Mouse (Mus musculus) kidney, embryonic 16.5 days (tissue): ENCODE results near the gene Adamts7. TPM values are rescaled to one million over a fixed set of nuclear protein-coding genes. Genes with fewer than 3 reads are reported as not detected.

Experiments
- ATAC-seq: fragments of 200-750 bp; cut with Nextera tagmentation; 2 replicates; pipeline ENCODE4 v1.8.0; 2017; ENCODE audit warnings: moderate TSS enrichment; ENCODE audit not compliant: low FRiP score, low TSS enrichment
- H3K27ac ChIP-seq: fragments of 300-500 bp; sonication (generic); 2 replicates; pipeline ENCODE4 v1.5.1; 2014; ENCODE audit warnings: low read length
- H3K27me3 ChIP-seq: fragments of 300-500 bp; sonication (generic); 2 replicates; pipeline ENCODE4 v1.6.1; 2014; ENCODE audit warnings: low read length, control low read depth, mixed read lengths; ENCODE audit not compliant: insufficient read depth
- H3K36me3 ChIP-seq: fragments of 300-500 bp; sonication (generic); 2 replicates; pipeline ENCODE4 v1.6.1; 2014; ENCODE audit warnings: low read length, control low read depth, mixed read lengths; ENCODE audit not compliant: insufficient read depth
- H3K4me1 ChIP-seq: fragments of 300-500 bp; sonication (generic); 2 replicates; pipeline ENCODE4 v1.6.1; 2014; ENCODE audit warnings: low read length, control low read depth, mixed read lengths; ENCODE audit not compliant: insufficient read depth
- H3K4me2 ChIP-seq: fragments of 300-500 bp; sonication (generic); replicated peaks from 2 replicates; pipeline ENCODE4 v1.6.1; 2014; ENCODE audit warnings: low read depth, low read length
- H3K4me3 ChIP-seq: fragments of 300-500 bp; sonication (generic); 2 replicates; pipeline ENCODE4 v1.5.1; 2014; ENCODE audit warnings: mild to moderate bottlenecking, low read length
- H3K9ac ChIP-seq: fragments of 300-500 bp; sonication (generic); replicated peaks from 2 replicates; pipeline ENCODE4 v1.6.1; 2014; ENCODE audit warnings: low read length
- H3K9me3 ChIP-seq: fragments of 300-500 bp; sonication (generic); 2 replicates; pipeline ENCODE4 v1.6.1; 2016; ENCODE audit warnings: low read length, control low read depth
- WGBS: fragments of 180-500 bp; shearing (Covaris S2); extraction: QIAGEN DNeasy Blood & Tissue Kit; methylation state at CpG from one replicate; pipeline ENCODE4 v1.1.7; 2014; 5-methylcytosine and 5-hydroxymethylcytosine counted together
- polyA plus RNA-seq: library from polyadenylated mRNA; unstranded; fragments of >200 nt; fragmentation: Nextera tagmentation; extraction: Ambion mirVana; gene quantifications from 2 replicates; pipeline ENCODE4 v1.2.1, GENCODE M21; 2015

The Adamts7 gene
- polyA plus RNA-seq, 1 experiment from 2014 or later: 17.5 TPM

GRCm38 (mm10) chr9:90124873-90125245 is 38.0 kb upstream of the Adamts7 start:
- no peak for ATAC-seq
- no peak overlapping the region for H3K4me3 ChIP-seq
- no peak overlapping the region for H3K4me2 ChIP-seq
- H3K9ac ChIP-seq: no peak overlapping the region
- no peak overlapping the region for H3K27ac ChIP-seq
- no peaks in the 10 kb centered on the region for H3K36me3 ChIP-seq
- H3K4me1 ChIP-seq: peaks cover 6% of the 10 kb centered on the region; the same call in 1 of the 2 replicates
- no peaks in the 10 kb centered on the region for H3K9me3 ChIP-seq
- WGBS: 49% methylated on average over 8 of the region's 8 CpGs
- H3K27me3 ChIP-seq: no peaks in the 10 kb centered on the region; the same call in 1 of the 2 replicates

- no peaks in the 10 kb centered on the region for H3K36me3 ChIP-seq
- 0 out of 2 replicates have a peak overlapping the region, but pooled peaks have one; percentile 31 for H3K9ac ChIP-seq
- no peaks in the 10 kb centered on the region; the same call in 1 of the 2 replicates for H3K27me3 ChIP-seq
- no peak overlapping the region for H3K27ac ChIP-seq
- H3K9me3 ChIP-seq: no peaks in the 10 kb centered on the region
- WGBS: 13% methylated on average over 7 of the region's 7 CpGs
- peak overlapping the region; percentile 59 for H3K4me2 ChIP-seq
- peaks cover 6% of the 10 kb centered on the region; the same call in 1 of the 2 replicates for H3K4me1 ChIP-seq
- no peak for ATAC-seq
- H3K4me3 ChIP-seq: peak overlapping the region; percentile 46
Measured at GRCm38 (mm10) chr9:90125416-90126099, 37.3 kb upstream of the Adamts7 start.

- ATAC-seq: peak; percentile 87; the same call in 1 of the 2 replicates
- no peaks in the 10 kb centered on the region for H3K36me3 ChIP-seq
- H3K4me2 ChIP-seq: peak overlapping the region; percentile 59
- H3K4me3 ChIP-seq: peak overlapping the region; percentile 46
- no peak overlapping the region for H3K27ac ChIP-seq
- H3K9me3 ChIP-seq: no peaks in the 10 kb centered on the region
- 0 out of 2 replicates have a peak overlapping the region, but pooled peaks have one; percentile 31 for H3K9ac ChIP-seq
- 2% methylated on average over 30 of the region's 30 CpGs for WGBS
- peaks cover 6% of the 10 kb centered on the region; the same call in 1 of the 2 replicates for H3K4me1 ChIP-seq
- no peaks in the 10 kb centered on the region; the same call in 1 of the 2 replicates for H3K27me3 ChIP-seq
Measured at GRCm38 (mm10) chr9:90126260-90127010, 36.4 kb upstream of the Adamts7 start.

DNA sequence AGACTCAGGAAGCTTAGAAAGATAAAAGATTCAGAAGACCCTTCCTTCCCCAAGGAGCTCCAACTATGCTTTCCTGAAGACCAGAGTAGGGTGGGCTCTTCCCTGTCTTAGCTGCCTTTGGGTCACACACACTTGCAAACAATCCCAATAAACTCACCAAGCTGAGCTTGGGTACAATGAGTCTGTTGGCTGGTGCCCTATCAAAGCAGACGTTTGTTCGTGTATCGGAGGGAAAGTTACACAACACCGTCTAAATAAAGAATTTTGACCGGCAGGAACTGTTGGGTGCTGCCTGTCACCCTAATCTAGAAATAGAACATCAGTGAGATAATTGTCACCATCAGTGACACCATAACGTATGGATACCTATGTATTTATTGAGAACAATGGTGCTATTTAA is 35.7 kb upstream of the Adamts7 start:
- Histone ChIP-seq H3K4me1 (peaks cover 6% of the 10 kb centered on the region; the same call in 1 of the 2 replicates), H3K27me3 (no peaks in the 10 kb centered on the region; the same call in 1 of the 2 replicates), H3K27ac (no peak overlapping the region), H3K36me3 (no peaks in the 10 kb centered on the region), H3K4me3 (no peak overlapping the region), H3K4me2 (0 out of 2 replicates have a peak overlapping the region, but pooled peaks have one; percentile 59), H3K9me3 (no peaks in the 10 kb centered on the region), H3K9ac (no peak overlapping the region)
- ATAC-seq: no peak
- WGBS: 57% methylated on average over 6 of the region's 6 CpGs

- no peak for ATAC-seq
- 78% methylated on average over 6 of the region's 6 CpGs for WGBS
- Histone ChIP-seq H3K9ac (no peak overlapping the region), H3K9me3 (0 out of 2 replicates have a peak, but pooled peaks cover 3% of the 10 kb centered on the region), H3K27me3 (no peaks in the 10 kb centered on the region; the same call in 1 of the 2 replicates), H3K4me2 (no peak overlapping the region), H3K4me1 (peaks cover 6% of the 10 kb centered on the region; the same call in 1 of the 2 replicates), H3K27ac (no peak overlapping the region), H3K36me3 (no peaks in the 10 kb centered on the region), H3K4me3 (no peak overlapping the region)
Measured at GRCm38 (mm10) chr9:90128636-90129201, 34.1 kb upstream of the Adamts7 start.

GRCm38 (mm10) chr9:90133562-90134355 is 29.1 kb upstream of the Adamts7 start:
- H3K4me1 ChIP-seq: no peaks in the 10 kb centered on the region
- no peak for ATAC-seq
- no peak overlapping the region for H3K27ac ChIP-seq
- no peaks in the 10 kb centered on the region for H3K27me3 ChIP-seq
- no peak overlapping the region for H3K4me2 ChIP-seq
- H3K9me3 ChIP-seq: 0 out of 2 replicates have a peak, but pooled peaks cover 3% of the 10 kb centered on the region
- H3K9ac ChIP-seq: no peak overlapping the region
- no peaks in the 10 kb centered on the region for H3K36me3 ChIP-seq
- H3K4me3 ChIP-seq: no peak overlapping the region
- 71% methylated on average over 7 of the region's 7 CpGs for WGBS

DNA sequence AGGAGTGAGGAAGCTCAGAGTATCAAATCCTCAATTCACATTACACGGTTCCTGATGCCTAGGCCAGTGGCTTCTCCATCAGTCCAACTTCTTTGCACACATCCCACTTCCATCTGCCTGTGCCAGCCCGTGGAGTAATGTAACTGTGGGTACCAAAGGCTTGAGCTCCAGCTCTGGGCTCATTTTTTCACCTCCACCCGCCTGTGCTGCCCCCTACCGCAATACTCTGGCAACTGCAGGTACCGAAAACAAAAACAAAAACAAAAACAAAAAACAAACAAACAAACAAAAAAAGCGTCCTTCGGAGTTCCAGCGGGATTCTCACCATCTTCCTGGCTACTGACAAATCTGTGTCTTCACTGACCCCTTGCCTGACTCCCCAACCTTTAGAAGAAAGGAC is 27.4 kb upstream of the Adamts7 start:
- H3K9ac ChIP-seq: no peak overlapping the region
- no peak overlapping the region for H3K4me2 ChIP-seq
- H3K27me3 ChIP-seq: no peaks in the 10 kb centered on the region
- H3K4me3 ChIP-seq: no peak overlapping the region
- no peaks in the 10 kb centered on the region for H3K36me3 ChIP-seq
- WGBS: 81% methylated on average over 8 of the region's 8 CpGs
- no peak for ATAC-seq
- no peak overlapping the region for H3K27ac ChIP-seq
- no peaks in the 10 kb centered on the region for H3K4me1 ChIP-seq
- 0 out of 2 replicates have a peak, but pooled peaks cover 3% of the 10 kb centered on the region for H3K9me3 ChIP-seq

DNA sequence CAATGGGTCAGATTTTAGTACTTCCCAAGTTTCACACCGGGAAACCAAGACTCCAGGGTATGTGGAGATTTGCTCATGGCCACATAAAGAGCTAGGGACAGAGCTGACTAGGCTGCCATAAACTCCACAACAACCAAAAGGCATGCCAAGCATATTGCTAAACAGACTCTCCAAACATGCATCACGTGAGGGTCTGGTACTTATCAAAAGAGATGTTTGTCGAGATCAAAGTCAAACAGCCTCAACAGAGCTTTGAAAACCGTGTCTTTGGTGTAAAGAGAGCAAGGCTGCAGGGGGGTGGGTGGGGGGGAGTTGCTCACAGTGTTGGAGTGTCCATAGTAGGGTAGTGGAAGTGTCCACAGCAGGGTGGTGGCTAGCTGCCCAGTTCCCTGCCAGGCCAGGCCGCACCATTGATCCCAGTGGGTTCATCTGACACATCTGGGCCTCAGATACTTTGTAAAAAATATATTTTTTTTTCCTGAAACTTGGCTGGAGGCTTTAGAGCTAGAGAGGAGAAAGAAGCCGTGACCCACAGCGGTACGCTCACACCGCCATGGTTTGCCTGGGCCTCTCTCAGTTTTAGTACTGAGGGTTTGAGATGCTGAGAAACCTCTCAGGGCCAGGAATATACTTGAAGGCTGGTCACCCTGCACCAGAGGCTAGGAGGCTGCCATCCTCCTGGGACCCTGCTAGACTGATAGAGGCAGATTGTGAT is 26.7 kb upstream of the Adamts7 start:
- H3K4me2 ChIP-seq: no peak overlapping the region
- no peak overlapping the region for H3K27ac ChIP-seq
- 68% methylated on average over 9 of the region's 9 CpGs for whole genome bisulfite sequencing
- no peaks in the 10 kb centered on the region for H3K27me3 ChIP-seq
- no peaks in the 10 kb centered on the region for H3K36me3 ChIP-seq
- ATAC-seq: peak; percentile 62
- H3K4me1 ChIP-seq: no peaks in the 10 kb centered on the region
- no peak overlapping the region for H3K9ac ChIP-seq
- H3K4me3 ChIP-seq: no peak overlapping the region
- 0 out of 2 replicates have a peak, but pooled peaks cover 3% of the 10 kb centered on the region for H3K9me3 ChIP-seq

GRCm38 (mm10) chr9:90136678-90136965 is 26.2 kb upstream of the Adamts7 start:
- H3K36me3 ChIP-seq: no peaks in the 10 kb centered on the region
- ATAC-seq: no peak
- H3K4me2 ChIP-seq: no peak overlapping the region
- 93% methylated on average over 1 of the region's 1 CpGs for WGBS
- no peak overlapping the region for H3K4me3 ChIP-seq
- H3K9me3 ChIP-seq: 0 out of 2 replicates have a peak, but pooled peaks cover 3% of the 10 kb centered on the region
- H3K9ac ChIP-seq: no peak overlapping the region
- H3K4me1 ChIP-seq: no peaks in the 10 kb centered on the region
- no peaks in the 10 kb centered on the region for H3K27me3 ChIP-seq
- H3K27ac ChIP-seq: no peak overlapping the region
